Mouse (Mus musculus): ENCODE results near the gene Rrp12.

- TF ChIP-seq CTCF (IDR thresholded peaks at IDR 0.05; ENCODE audit: low read depth) (no peak), EP300 (IDR thresholded peaks at IDR 0.05; ENCODE audit: low read depth) (no peak)
These were observed 12.8 kb upstream of the Rrp12 start for GRCm38 (mm10) chr19:41908736-41909135.
